Mouse (Mus musculus): ENCODE measurements around the gene Cers3. TPM values are rescaled to one million over a fixed set of nuclear protein-coding genes. Genes with fewer than 3 reads are reported as not detected.

The Cers3 gene
- polyA plus RNA-seq, 1 experiment: 0.58 TPM

- Histone ChIP-seq H3K4me1 (ENCODE audit: control insufficient read depth, insufficient read depth, low read length) (no peaks in the 10 kb centered on the region), H3K27ac (ENCODE audit: insufficient read depth, low read length) (no peak overlapping the region), H3K4me3 (ENCODE audit: insufficient read depth, low read length) (no peak overlapping the region)
- TF ChIP-seq POLR2A (IDR thresholded peaks at IDR 0.05; ENCODE audit: low read depth, low read length) (no peak), CTCF (IDR thresholded peaks at IDR 0.05; ENCODE audit: borderline replicate concordance, insufficient read depth, low read length) (no peak)
Measured at GRCm38 (mm10) chr7:66771252-66771651, 27.9 kb downstream of the Cers3 start.

- Histone ChIP-seq H3K27ac (ENCODE audit: insufficient read depth, low read length) (no peak overlapping the region), H3K4me3 (ENCODE audit: insufficient read depth, low read length) (no peak overlapping the region), H3K4me1 (ENCODE audit: control insufficient read depth, insufficient read depth, low read length) (no peaks in the 10 kb centered on the region)
- no peak for TF ChIP-seq CTCF (IDR thresholded peaks at IDR 0.05; ENCODE audit: borderline replicate concordance, insufficient read depth, low read length)
- TF ChIP-seq POLR2A (IDR thresholded peaks at IDR 0.05; ENCODE audit: low read depth, low read length): no peak
Measured at GRCm38 (mm10) chr7:66779411-66779810, 36.1 kb downstream of the Cers3 start.

GRCm38 (mm10) chr7:66779944-66780942 is 36.9 kb downstream of the Cers3 start:
- Histone ChIP-seq H3K4me3 (ENCODE audit: insufficient read depth, low read length) (no peak overlapping the region), H3K27ac (ENCODE audit: insufficient read depth, low read length) (no peak overlapping the region), H3K4me1 (ENCODE audit: control insufficient read depth, insufficient read depth, low read length) (no peaks in the 10 kb centered on the region)
- TF ChIP-seq POLR2A (IDR thresholded peaks at IDR 0.05; ENCODE audit: low read depth, low read length): no peak
- no peak for TF ChIP-seq CTCF (IDR thresholded peaks at IDR 0.05; ENCODE audit: borderline replicate concordance, insufficient read depth, low read length)

GRCm38 (mm10) chr7:66786476-66786875 is 43.2 kb downstream of the Cers3 start:
- no peak overlapping the region for H3K27ac ChIP-seq (ENCODE audit: insufficient read depth, low read length)
- no peak overlapping the region for H3K4me3 ChIP-seq (ENCODE audit: insufficient read depth, low read length)
- no peak for TF ChIP-seq POLR2A (IDR thresholded peaks at IDR 0.05; ENCODE audit: low read depth, low read length)
- no peak for TF ChIP-seq CTCF (IDR thresholded peaks at IDR 0.05; ENCODE audit: borderline replicate concordance, insufficient read depth, low read length)
- H3K4me1 ChIP-seq (ENCODE audit: control insufficient read depth, insufficient read depth, low read length): no peaks in the 10 kb centered on the region; the same call in 1 of the 2 replicates

- Histone ChIP-seq H3K4me1 (ENCODE audit: control insufficient read depth, insufficient read depth, low read length) (no peaks in the 10 kb centered on the region; the same call in 1 of the 2 replicates), H3K27ac (ENCODE audit: insufficient read depth, low read length) (no peak overlapping the region), H3K4me3 (ENCODE audit: insufficient read depth, low read length) (no peak overlapping the region)
- no peak for TF ChIP-seq POLR2A (IDR thresholded peaks at IDR 0.05; ENCODE audit: low read depth, low read length)
- no peak for TF ChIP-seq CTCF (IDR thresholded peaks at IDR 0.05; ENCODE audit: borderline replicate concordance, insufficient read depth, low read length)
Measured at GRCm38 (mm10) chr7:66787816-66788215, 44.5 kb downstream of the Cers3 start.

- H3K27ac ChIP-seq (ENCODE audit: insufficient read depth, low read length): no peak overlapping the region
- no peaks in the 10 kb centered on the region; the same call in 1 of the 2 replicates for H3K4me1 ChIP-seq (ENCODE audit: control insufficient read depth, insufficient read depth, low read length)
- H3K4me3 ChIP-seq (ENCODE audit: insufficient read depth, low read length): no peak overlapping the region
- TF ChIP-seq CTCF (IDR thresholded peaks at IDR 0.05; ENCODE audit: borderline replicate concordance, insufficient read depth, low read length): no peak
- no peak for TF ChIP-seq POLR2A (IDR thresholded peaks at IDR 0.05; ENCODE audit: low read depth, low read length)
Measured at GRCm38 (mm10) chr7:66789860-66790748, 46.8 kb downstream of the Cers3 start.

- Histone ChIP-seq H3K27ac (ENCODE audit: insufficient read depth, low read length) (no peak overlapping the region), H3K4me3 (ENCODE audit: insufficient read depth, low read length) (no peak overlapping the region), H3K4me1 (ENCODE audit: control insufficient read depth, insufficient read depth, low read length) (no peaks in the 10 kb centered on the region; the same call in 1 of the 2 replicates)
- TF ChIP-seq POLR2A (IDR thresholded peaks at IDR 0.05; ENCODE audit: low read depth, low read length) (no peak), CTCF (IDR thresholded peaks at IDR 0.05; ENCODE audit: borderline replicate concordance, insufficient read depth, low read length) (no peak)
Measured at GRCm38 (mm10) chr7:66791022-66791421, 47.7 kb downstream of the Cers3 start.

- TF ChIP-seq POLR2A (IDR thresholded peaks at IDR 0.05; ENCODE audit: low read depth, low read length) (no peak), CTCF (IDR thresholded peaks at IDR 0.05; ENCODE audit: borderline replicate concordance, insufficient read depth, low read length) (no peak)
- Histone ChIP-seq H3K4me1 (ENCODE audit: control insufficient read depth, insufficient read depth, low read length) (peaks cover 6% of the 10 kb centered on the region), H3K4me3 (ENCODE audit: insufficient read depth, low read length) (no peak overlapping the region), H3K27ac (ENCODE audit: insufficient read depth, low read length) (no peak overlapping the region; the same call in 1 of the 2 replicates)
Measured at GRCm38 (mm10) chr7:66796909-66797308, 53.6 kb downstream of the Cers3 start.

GRCm38 (mm10) chr7:66797345-66797744 is 54.0 kb downstream of the Cers3 start:
- Histone ChIP-seq H3K27ac (ENCODE audit: insufficient read depth, low read length) (no peak overlapping the region), H3K4me1 (ENCODE audit: control insufficient read depth, insufficient read depth, low read length) (peaks cover 6% of the 10 kb centered on the region), H3K4me3 (ENCODE audit: insufficient read depth, low read length) (no peak overlapping the region)
- TF ChIP-seq POLR2A (IDR thresholded peaks at IDR 0.05; ENCODE audit: low read depth, low read length) (no peak), CTCF (IDR thresholded peaks at IDR 0.05; ENCODE audit: borderline replicate concordance, insufficient read depth, low read length) (no peak)
